Mouse (Mus musculus) CH12.LX (cell line): ENCODE results near the gene Myo10. TPM values are rescaled to one million over a fixed set of nuclear protein-coding genes. Genes with fewer than 3 reads are reported as not detected.

Experiments
- DNase-seq: peaks from one replicate; pipeline ENCODE4 v3.0.0-alpha.2; 2013; ENCODE audit errors: extremely low read depth
- H3K27ac ChIP-seq: 2 replicates; pipeline ENCODE4 v1.5.1; 2012; ENCODE audit warnings: low read depth, mild to moderate bottlenecking, control low read depth, moderate library complexity; ENCODE audit not compliant: insufficient read depth
- H3K27me3 ChIP-seq: replicated peaks from 2 replicates; pipeline ENCODE3; 2012; ENCODE audit warnings: inconsistent platforms
- H3K36me3 ChIP-seq, 2 experiments: replicated peaks in 1 of 2; 2 replicates each; pipeline versions ENCODE3 to v1.6.1; 2012; ENCODE audit warnings: inconsistent platforms in 1 of 2, low read length in 1 of 2, mild to moderate bottlenecking in 1 of 2, mixed read lengths in 1 of 2, moderate library complexity in 1 of 2; ENCODE audit not compliant: control insufficient read depth in 1 of 2, insufficient read depth in 1 of 2
- H3K4me1 ChIP-seq, 2 experiments: 2 replicates each; pipeline ENCODE4 v1.6.1; 2012; ENCODE audit warnings: inconsistent platforms in 1 of 2, moderate library complexity in 1 of 2; ENCODE audit not compliant: insufficient read depth in 2 of 2, control insufficient read depth in 1 of 2
- H3K4me2 ChIP-seq: 2 replicates; pipeline ENCODE4 v1.6.1; 2012; ENCODE audit warnings: low read depth, mild to moderate bottlenecking, control low read depth; ENCODE audit not compliant: poor library complexity, insufficient read depth, severe bottlenecking
- H3K4me3 ChIP-seq, 3 experiments: fragments of 150-350 bp in 1 of 3; sonication (generic) in 1 of 3; replicated peaks in 1 of 3; 2 replicates each; pipeline versions ENCODE3 to v1.5.1; 2011 to 2012; ENCODE audit warnings: low read depth in 2 of 3, low read length in 2 of 3, mild to moderate bottlenecking in 2 of 3, moderate library complexity in 2 of 3, control low read depth in 1 of 3, improper control_type of control experiment in 1 of 3, inconsistent platforms in 1 of 3, mixed read lengths in 1 of 3; ENCODE audit not compliant: poor library complexity in 1 of 3
- H3K79me2 ChIP-seq: replicated peaks from 2 replicates; pipeline ENCODE4 v1.6.1; 2012; ENCODE audit warnings: mild to moderate bottlenecking, moderate library complexity; ENCODE audit not compliant: control insufficient read depth, poor library complexity, insufficient read depth, severe bottlenecking; ENCODE audit errors: extremely low read depth
- H3K9ac ChIP-seq: 2 replicates; pipeline ENCODE4 v1.6.1; 2012; ENCODE audit warnings: low read depth, mild to moderate bottlenecking, control low read depth, moderate library complexity; ENCODE audit not compliant: insufficient read depth
- H3K9me3 ChIP-seq: replicated peaks from 2 replicates; pipeline ENCODE3; 2012; ENCODE audit warnings: low read length, inconsistent platforms, mixed read lengths
- CHD1 ChIP-seq: IDR thresholded peaks from 2 replicates; pipeline ENCODE4 v1.6.1; 2012; ENCODE audit warnings: low read depth, low read length, improper control_type of control experiment, inconsistent platforms
- CHD2 ChIP-seq: IDR thresholded peaks from 2 replicates; pipeline ENCODE4 v1.6.1; 2011; ENCODE audit warnings: low read length, improper control_type of control experiment
- ELF1 ChIP-seq: IDR thresholded peaks from 2 replicates; pipeline ENCODE4 v1.6.1; 2014; ENCODE audit warnings: low read depth, mild to moderate bottlenecking, inconsistent platforms, low read length, improper control_type of control experiment
- EP300 ChIP-seq: IDR thresholded peaks from 2 replicates; pipeline ENCODE4 v1.6.1; 2011; ENCODE audit warnings: low read length, improper control_type of control experiment
- GABPA ChIP-seq: IDR thresholded peaks from 2 replicates; pipeline ENCODE4 v1.6.1; 2012; ENCODE audit warnings: low read depth, low read length, improper control_type of control experiment, inconsistent platforms; ENCODE audit not compliant: insufficient replicate concordance
- HCFC1 ChIP-seq: IDR thresholded peaks from 2 replicates; pipeline ENCODE4 v1.6.1; 2012; ENCODE audit warnings: low read depth, mild to moderate bottlenecking, inconsistent platforms, low read length, improper control_type of control experiment
- IRF4 ChIP-seq: IDR thresholded peaks from 2 replicates; pipeline ENCODE4 v1.6.1; 2014; ENCODE audit warnings: low read depth, mild to moderate bottlenecking, inconsistent platforms, low read length, improper control_type of control experiment
- JUN ChIP-seq: IDR thresholded peaks from 2 replicates; pipeline ENCODE4 v1.6.1; 2011; ENCODE audit warnings: low read depth, mild to moderate bottlenecking, low read length, improper control_type of control experiment, moderate library complexity; ENCODE audit not compliant: insufficient read depth
- JUND ChIP-seq: conservative IDR thresholded peaks from 2 replicates; pipeline ENCODE4 v1.6.1; 2011; ENCODE audit warnings: low read depth, low read length, improper control_type of control experiment
- KAT2A ChIP-seq: IDR thresholded peaks from 2 replicates; pipeline ENCODE4 v1.6.1; 2012; ENCODE audit warnings: low read length, improper control_type of control experiment, inconsistent platforms; ENCODE audit not compliant: insufficient replicate concordance
- MAFK ChIP-seq: IDR thresholded peaks from 2 replicates; pipeline ENCODE4 v1.6.1; 2011; ENCODE audit warnings: low read length, improper control_type of control experiment; ENCODE audit not compliant: insufficient replicate concordance
- MAZ ChIP-seq: IDR thresholded peaks from 2 replicates; pipeline ENCODE4 v1.6.1; 2012; ENCODE audit warnings: low read depth, mild to moderate bottlenecking, inconsistent platforms, low read length, improper control_type of control experiment, moderate library complexity
- MEF2A ChIP-seq: IDR thresholded peaks from 2 replicates; pipeline ENCODE4 v1.6.1; 2014; ENCODE audit warnings: low read depth, mild to moderate bottlenecking, inconsistent platforms, low read length, improper control_type of control experiment, borderline replicate concordance
- MXI1 ChIP-seq: IDR thresholded peaks from 2 replicates; pipeline ENCODE4 v1.6.1; 2011; ENCODE audit warnings: mild to moderate bottlenecking, low read depth, low read length, improper control_type of control experiment
- MYC ChIP-seq: IDR thresholded peaks from 2 replicates; pipeline ENCODE4 v1.6.1; 2011; ENCODE audit warnings: low read depth, mild to moderate bottlenecking, improper control_type of control experiment, low read length
- NELFE ChIP-seq: IDR thresholded peaks from 2 replicates; pipeline ENCODE4 v1.6.1; 2011; ENCODE audit warnings: low read depth, low read length, improper control_type of control experiment
- PAX5 ChIP-seq: IDR thresholded peaks from 2 replicates; pipeline ENCODE4 v1.6.1; 2012; ENCODE audit warnings: low read length, inconsistent platforms, mixed read lengths
- POLR2A ChIP-seq: IDR thresholded peaks from 2 replicates; pipeline ENCODE4 v1.6.1; 2011; ENCODE audit warnings: low read depth, mild to moderate bottlenecking, improper control_type of control experiment, low read length
- POLR2AphosphoS2 ChIP-seq: IDR thresholded peaks from 2 replicates; pipeline ENCODE4 v1.6.1; 2011; ENCODE audit warnings: low read depth, low read length, improper control_type of control experiment
- RAD21 ChIP-seq: IDR thresholded peaks from 2 replicates; pipeline ENCODE4 v1.6.1; 2011; ENCODE audit warnings: low read depth, mild to moderate bottlenecking, low read length, improper control_type of control experiment, moderate library complexity
- RCOR1 ChIP-seq: conservative IDR thresholded peaks from 2 replicates; pipeline ENCODE4 v1.6.1; 2012; ENCODE audit warnings: low read depth, mild to moderate bottlenecking, inconsistent platforms, low read length, improper control_type of control experiment
- SIN3A ChIP-seq: IDR thresholded peaks from 2 replicates; pipeline ENCODE4 v1.6.1; 2012; ENCODE audit warnings: low read length, improper control_type of control experiment, inconsistent platforms
- TBP ChIP-seq: conservative IDR thresholded peaks from 2 replicates; pipeline ENCODE4 v1.6.1; 2011; ENCODE audit warnings: low read depth, low read length, improper control_type of control experiment
- UBTF ChIP-seq: IDR thresholded peaks from 2 replicates; pipeline ENCODE4 v1.6.1; 2012; ENCODE audit warnings: low read depth, mild to moderate bottlenecking, inconsistent platforms, low read length, improper control_type of control experiment, moderate library complexity
- USF2 ChIP-seq: conservative IDR thresholded peaks from 2 replicates; pipeline ENCODE4 v1.6.1; 2011; ENCODE audit warnings: low read depth, low read length, improper control_type of control experiment
- ZC3H11A ChIP-seq: IDR thresholded peaks from 2 replicates; pipeline ENCODE4 v1.6.1; 2012; ENCODE audit warnings: low read depth, mild to moderate bottlenecking, inconsistent platforms, low read length, improper control_type of control experiment
- ZKSCAN1 ChIP-seq: IDR thresholded peaks from 2 replicates; pipeline ENCODE4 v1.6.1; 2012; ENCODE audit warnings: low read depth, inconsistent platforms, low read length, improper control_type of control experiment, borderline replicate concordance
- ZMIZ1 ChIP-seq: IDR thresholded peaks from 2 replicates; pipeline ENCODE4 v1.6.1; 2012; ENCODE audit warnings: low read depth, mild to moderate bottlenecking, inconsistent platforms, low read length, improper control_type of control experiment
- dilution Hi-C: fragments of 300-500 bp; cut with MboI; formaldehyde crosslinking; loops from 2 replicates; pipeline ENCODE4 v1.14.3; 2020; ENCODE audit warnings: low sequenced_read_pairs; ENCODE audit not compliant: extremely low pct_unique_long_range_greater_than_20kb, extremely low pct_ligation_motif_present
- in situ Hi-C: fragments of 300-500 bp; cut with MboI; formaldehyde crosslinking; loops from 3 replicates; pipeline ENCODE4 v1.14.3; 2019; ENCODE audit warnings: low sequenced_read_pairs, low pct_ligation_motif_present, low pct_unique_long_range_greater_than_20kb, mixed read lengths
- polyA plus RNA-seq: library from polyadenylated mRNA; unstranded; fragments of >175 nt; gene quantifications from 2 replicates; pipeline ENCODE4 v1.2.1, GENCODE M21; 2012; ENCODE audit warnings: low read depth; ENCODE audit not compliant: insufficient read length
- total RNA-seq, 2 experiments: library from RNA; depleted of rRNA; stranded (reverse); fragments of 300-350 nt in 1 of 2; fragments of >200 nt in 1 of 2; gene quantifications; 2 replicates each; pipeline ENCODE4 v1.2.3; 2012 to 2014

The Myo10 gene
- total and polyA plus RNA-seq, 3 experiments = 6.4 to 13.6 (median 8.6) TPM

GRCm38 (mm10) chr15:25695883-25696282 is 73.6 kb downstream of the Myo10 start:
- no peaks in the 10 kb centered on the region for H3K79me2 ChIP-seq
- no peaks in the 10 kb centered on the region for H3K36me3 ChIP-seq
- no peaks in the 10 kb centered on the region for H3K27me3 ChIP-seq
- H3K4me3 ChIP-seq = no peak overlapping the region
- H3K9me3 ChIP-seq = no peaks in the 10 kb centered on the region
- H3K4me1 ChIP-seq = peaks cover 6 to 8% of the 10 kb centered on the region in 2 experiments; a peak in 3 of 4 replicates
- in situ Hi-C loops (no loop called here), dilution Hi-C loops (no loop called here)
- H3K27ac ChIP-seq = no peak overlapping the region
- no peak overlapping the region for H3K4me2 ChIP-seq
- DNase-seq = no peak
- no peak for TF ChIP-seq POLR2AphosphoS2
- TF ChIP-seq MAZ = no peak
- TF ChIP-seq EP300 = no peak
- TF ChIP-seq NELFE = no peak
- TF ChIP-seq POLR2A = no peak
- no peak for TF ChIP-seq TBP
- no peak for TF ChIP-seq USF2
- TF ChIP-seq GABPA = no peak
- no peak for TF ChIP-seq RCOR1
- no peak for TF ChIP-seq UBTF
- no peak for TF ChIP-seq ZKSCAN1
- H3K9ac ChIP-seq = no peak overlapping the region

GRCm38 (mm10) chr15:25696660-25697059 is 74.3 kb downstream of the Myo10 start:
- no peaks in the 10 kb centered on the region for H3K27me3 ChIP-seq
- no peaks in the 10 kb centered on the region for H3K36me3 ChIP-seq
- no peaks in the 10 kb centered on the region for H3K79me2 ChIP-seq
- TF ChIP-seq JUN = no peak
- TF ChIP-seq ELF1 = no peak
- no peak for TF ChIP-seq NELFE
- TF ChIP-seq UBTF = no peak
- no peak for TF ChIP-seq MEF2A
- no peak for TF ChIP-seq RAD21
- TF ChIP-seq KAT2A = no peak
- no peak for TF ChIP-seq MAFK
- no peak for TF ChIP-seq JUND
- no peak for TF ChIP-seq PAX5
- TF ChIP-seq MYC = no peak
- TF ChIP-seq CHD2 = no peak
- TF ChIP-seq TBP = no peak
- TF ChIP-seq CHD1 = no peak
- no peak for TF ChIP-seq HCFC1
- no peak for TF ChIP-seq MXI1
- TF ChIP-seq ZC3H11A = no peak
- no peak for TF ChIP-seq ZMIZ1
- no peak for TF ChIP-seq SIN3A
- TF ChIP-seq IRF4 = no peak
- H3K4me1 ChIP-seq = peaks cover 6% of the 10 kb centered on the region in 2 experiments; a peak in 3 of 4 replicates
- no peak overlapping the region for H3K4me2 ChIP-seq
- no peaks in the 10 kb centered on the region for H3K9me3 ChIP-seq
- H3K4me3 ChIP-seq = no peak overlapping the region
- H3K27ac ChIP-seq = no peak overlapping the region
- dilution Hi-C loops = no loop called here
- DNase-seq = no peak
- in situ Hi-C loops = no loop called here
- H3K9ac ChIP-seq = no peak overlapping the region
